Mouse (Mus musculus): Measurements from ENCODE around the gene Tmem72.

- TF ChIP-seq CTCF (IDR thresholded peaks at IDR 0.05) = no peak
- TF ChIP-seq EP300 (IDR thresholded peaks at IDR 0.05) = no peak
Observed at GRCm38 (mm10) chr6:116671031-116671430, 45.7 kb downstream of the Tmem72 start.
